Comparison of ENCODE assay signal across 20 mouse cellular contexts in genomic region chr5:65231289-65232003, GRCm38 (mm10). TPM values are rescaled to one million over a fixed set of nuclear protein-coding genes. Genes with fewer than 3 reads are reported as not detected.
DNase-seq lines count a peak whose midpoint lies in the region; ATAC-seq and TF ChIP-seq lines count a peak whose summit lies in the region.
"Had no signal": no experiment of that assay in that cellular context is flagged by ENCODE, and none has a peak within 500 bp of the region (broad histone marks: within the 10 kb centered on the region; RNA-seq: fewer than 3 reads in every experiment).

No protein-coding gene starts in this region.

- H3K9ac ChIP-seq in liver, postnatal 0 days (replicated peaks) = no peak overlapping the region
- no peak overlapping the region for H3K9ac ChIP-seq in midbrain, embryonic 16.5 days (ENCODE audit: low read depth, low read length)
- H3K9ac ChIP-seq: forebrain, embryonic 13.5 days; heart, embryonic 15.5 days; limb, embryonic 15.5 days had no signal

- H3K4me2 ChIP-seq in liver, postnatal 0 days (ENCODE audit: low read depth, low read length) = no peak overlapping the region
- H3K4me2 ChIP-seq in midbrain, embryonic 16.5 days (ENCODE audit: low read length) = no peak overlapping the region
- H3K4me2 ChIP-seq: forebrain, embryonic 13.5 days; heart, embryonic 15.5 days; limb, embryonic 15.5 days had no signal

- H3K4me3 ChIP-seq in liver, postnatal 0 days (ENCODE audit: low read depth, low read length) = no peak overlapping the region
- H3K4me3 ChIP-seq in midbrain, embryonic 16.5 days (ENCODE audit: low read depth, low read length) = no peak overlapping the region
- H3K4me3 ChIP-seq: forebrain, embryonic 13.5 days; heart, embryonic 15.5 days; limb, embryonic 15.5 days; megakaryocyte, embryonic 14.5 days had no signal

- no peak for ATAC-seq in liver, postnatal 0 days
- ATAC-seq in midbrain, embryonic 16.5 days = peak; percentile 88
- ATAC-seq: forebrain, embryonic 13.5 days; hindbrain, embryonic 16.5 days; intestine, postnatal 0 days had no signal

- no peak for TF ChIP-seq EP300 in liver, postnatal 0 days (IDR thresholded peaks at IDR 0.05; ENCODE audit: low read depth)

- H3K27ac ChIP-seq in liver, postnatal 0 days (ENCODE audit: low read depth) = no peak overlapping the region
- H3K27ac ChIP-seq in midbrain, embryonic 16.5 days (ENCODE audit: low read length) = peak overlapping the region; percentile 63; the same call in 1 of the 2 replicates
- H3K27ac ChIP-seq: forebrain, embryonic 13.5 days; heart, embryonic 15.5 days; limb, embryonic 15.5 days had no signal

- H3K27me3 ChIP-seq in liver, postnatal 0 days (ENCODE audit: insufficient read depth, low read length) = no peaks in the 10 kb centered on the region
- no peaks in the 10 kb centered on the region for H3K27me3 ChIP-seq in midbrain, embryonic 16.5 days (ENCODE audit: control insufficient read depth, insufficient read depth, low read depth, low read length)
- H3K27me3 ChIP-seq: forebrain, embryonic 13.5 days; heart, embryonic 15.5 days; limb, embryonic 15.5 days had no signal

- WGBS in liver, postnatal 0 days (ENCODE audit: insufficient replicate concordance) = 62% methylated on average over 12 of the region's 12 CpGs
- WGBS in midbrain, embryonic 16.5 days = 61% methylated on average over 12 of the region's 12 CpGs

- TF ChIP-seq POLR2A in brain, embryonic 14.5 days (IDR thresholded peaks at IDR 0.05; ENCODE audit: borderline replicate concordance, extremely low read depth, insufficient read depth, insufficient read length, poor library complexity, severe bottlenecking) = no peak

- no peaks in the 10 kb centered on the region for H3K4me1 ChIP-seq in liver, postnatal 0 days (ENCODE audit: insufficient read depth)
- H3K4me1 ChIP-seq in midbrain, embryonic 16.5 days (ENCODE audit: control insufficient read depth, insufficient read depth, low read length) = peaks cover 3% of the 10 kb centered on the region; the same call in 1 of the 2 replicates
- H3K4me1 ChIP-seq: forebrain, embryonic 13.5 days; heart, embryonic 15.5 days; limb, embryonic 15.5 days; megakaryocyte, embryonic 14.5 days had no signal

- H3K9me3 ChIP-seq in liver, postnatal 0 days (ENCODE audit: low read length) = no peaks in the 10 kb centered on the region
- no peaks in the 10 kb centered on the region for H3K9me3 ChIP-seq in midbrain, embryonic 16.5 days (replicated peaks; ENCODE audit: control insufficient read depth, low read length, poor library complexity, severe bottlenecking)
- H3K9me3 ChIP-seq: forebrain, embryonic 13.5 days; G1E; heart, embryonic 15.5 days; limb, embryonic 15.5 days; megakaryocyte, embryonic 14.5 days had no signal

- H3K36me3 ChIP-seq in liver, postnatal 0 days (replicated peaks; ENCODE audit: insufficient read depth, low read length) = no peaks in the 10 kb centered on the region
- H3K36me3 ChIP-seq in midbrain, embryonic 16.5 days (ENCODE audit: control insufficient read depth, insufficient read depth, low read length) = peaks cover 16% of the 10 kb centered on the region
- H3K36me3 ChIP-seq: G1E had no signal

- TF ChIP-seq CTCF in liver, postnatal 0 days (IDR thresholded peaks at IDR 0.05; ENCODE audit: low read depth) = no peak
- TF ChIP-seq CTCF in brain, embryonic 14.5 days (IDR thresholded peaks at IDR 0.05; ENCODE audit: borderline replicate concordance, extremely low read depth, insufficient read depth, insufficient read length) = no peak

- DNase-seq in cerebellum, adult 8-10 months = peak; percentile 9
- DNase-seq in cerebellum, adult 11 months = no peak
- DNase-seq in liver, postnatal 0 days = peak; percentile 6
- DNase-seq in liver = no peak
- DNase-seq in brain, embryonic 14.5 days (ENCODE audit: low read depth) = peak; percentile 58
- no peak for DNase-seq in thymus, adult 18-20 months
- DNase-seq: adrenal gland, postnatal 25 days; gastrocnemius, postnatal 25 days; kidney, postnatal 10 days; lung, adult 2 months; right cerebral cortex, postnatal 25 days; thymus, postnatal 14 days had no signal

RNA-seq across cellular contexts. Expression of gene Wdr19, which starts 31.9 kb away (rescaled TPM):
- polyA plus RNA-seq in liver, postnatal 0 days (2015; fragmentation: Nextera tagmentation; extraction: Ambion mirVana) = 0.71 and 1.1 TPM in 2 replicates
- polyA plus RNA-seq in brain, embryonic 14.5 days (2012; rRNA removed) = 14.7 and 16.7 TPM in 2 replicates
- 12.6 and 15.2 TPM in 2 replicates for polyA plus RNA-seq in midbrain, embryonic 16.5 days (2015; fragmentation: Nextera tagmentation; extraction: Ambion mirVana)

Comparison
In these comparisons a context has a peak if more than half of its experiments do, and no peak if none do; other contexts are left out.
1. DNase-seq: peak in cerebellum, adult 8-10 months (single experiment), liver, postnatal 0 days (single experiment) and brain, embryonic 14.5 days (single experiment); none in cerebellum, adult 11 months (single experiment), liver (single experiment) and thymus, adult 18-20 months (0 of 2).